Mouse (Mus musculus): ENCODE data around the gene Trhde. TPM values are rescaled to one million over a fixed set of nuclear protein-coding genes. Genes with fewer than 3 reads are reported as not detected.

The Trhde gene
- polyA plus RNA-seq, 1 experiment from 2014 or later = 4.8 TPM

GRCm38 (mm10) chr10:114370804-114371203 lies 431.3 kb downstream of the Trhde start:
- Histone ChIP-seq H3K4me1 (no peaks in the 10 kb centered on the region), H3K4me3 (no peak overlapping the region), H3K4me2 (replicated peaks) (no peak overlapping the region), H3K9me3 (no peaks in the 10 kb centered on the region), H3K27me3 (replicated peaks) (no peaks in the 10 kb centered on the region), H3K36me3 (no peaks in the 10 kb centered on the region), H3K27ac (no peak overlapping the region), H3K9ac (no peak overlapping the region)
- 77% methylated on average over 3 of the region's 3 CpGs for WGBS
- ATAC-seq (ENCODE audit: low FRiP score, low read depth) = no peak

DNA sequence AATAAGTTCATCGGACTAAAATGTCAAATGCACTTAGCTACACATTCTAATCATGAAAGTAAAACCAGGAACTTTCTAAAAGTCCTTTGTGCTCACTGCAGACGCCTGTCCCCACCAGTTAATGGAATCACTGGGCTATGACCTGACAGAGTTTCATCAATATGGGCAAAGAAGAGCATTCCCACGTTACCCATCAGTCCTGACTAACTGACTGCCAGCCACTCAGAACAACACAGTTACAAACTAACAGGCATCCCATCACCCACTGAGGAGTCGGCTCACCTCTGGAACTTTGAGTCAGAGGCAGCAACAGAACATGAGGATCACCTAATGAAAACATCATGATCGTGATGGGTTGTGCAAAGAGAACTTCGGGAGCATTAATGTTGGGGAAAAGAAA lies 438.7 kb downstream of the Trhde start:
- Histone ChIP-seq H3K27ac (no peak overlapping the region), H3K4me3 (no peak overlapping the region), H3K27me3 (replicated peaks) (no peaks in the 10 kb centered on the region), H3K9me3 (no peaks in the 10 kb centered on the region), H3K9ac (no peak overlapping the region), H3K36me3 (no peaks in the 10 kb centered on the region), H3K4me2 (replicated peaks) (no peak overlapping the region), H3K4me1 (no peaks in the 10 kb centered on the region)
- no peak for ATAC-seq (ENCODE audit: low FRiP score, low read depth)
- WGBS = 77% methylated on average over 6 of the region's 6 CpGs

DNA sequence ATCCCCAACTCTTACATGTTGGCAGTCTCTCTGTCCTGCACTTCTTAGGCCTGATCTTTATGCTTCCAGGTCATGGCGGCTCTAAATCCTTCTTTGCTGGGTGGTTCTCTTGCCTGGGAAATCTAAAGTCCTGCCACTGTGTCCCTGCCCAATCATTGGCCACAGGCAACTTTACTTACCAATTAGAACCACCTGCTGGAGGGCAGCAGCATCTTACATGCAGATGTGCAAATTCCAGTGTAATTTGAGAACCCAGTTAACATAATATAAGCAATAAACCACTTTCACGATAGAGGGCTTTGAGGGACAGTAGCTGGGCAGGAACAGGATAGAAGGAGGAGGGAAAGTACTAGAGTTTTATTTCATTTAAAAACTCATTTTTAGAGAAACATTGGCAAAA lies 439.5 kb downstream of the Trhde start:
- Histone ChIP-seq H3K4me2 (replicated peaks) (no peak overlapping the region), H3K27me3 (replicated peaks) (no peaks in the 10 kb centered on the region), H3K4me1 (no peaks in the 10 kb centered on the region), H3K36me3 (no peaks in the 10 kb centered on the region), H3K4me3 (no peak overlapping the region), H3K9me3 (no peaks in the 10 kb centered on the region), H3K9ac (no peak overlapping the region), H3K27ac (no peak overlapping the region)
- no peak for ATAC-seq (ENCODE audit: low FRiP score, low read depth)
- 60% methylated on average over 2 of the region's 2 CpGs for WGBS

Measured in neural tube, embryonic 12.5 days (tissue).